Mouse (Mus musculus) thymus, adult 2 months (tissue): ENCODE data around the gene Lrp10. TPM values are rescaled to one million over a fixed set of nuclear protein-coding genes. Genes with fewer than 3 reads are reported as not detected.

Experiments used
- DNase-seq: peaks from one replicate; pipeline ENCODE4 v3.0.0; 2021
- H3K27ac ChIP-seq: fragments of 200-500 bp; 2 replicates; pipeline ENCODE4 v1.5.1; 2012; ENCODE audit warnings: low read length, control low read depth; ENCODE audit not compliant: control insufficient read depth, insufficient read depth
- H3K27me3 ChIP-seq: fragments of 200-500 bp; 2 replicates; pipeline ENCODE4 v1.6.1; 2012; ENCODE audit warnings: mild to moderate bottlenecking, low read length, moderate library complexity, mixed read lengths; ENCODE audit not compliant: control insufficient read depth, insufficient read depth
- H3K36me3 ChIP-seq: fragments of 200-500 bp; 2 replicates; pipeline ENCODE4 v1.6.1; 2012; ENCODE audit warnings: mild to moderate bottlenecking, low read length, moderate library complexity; ENCODE audit not compliant: control insufficient read depth, insufficient read depth
- H3K4me1 ChIP-seq: fragments of 200-500 bp; replicated peaks from 2 replicates; pipeline ENCODE4 v1.6.1; 2012; ENCODE audit warnings: low read length; ENCODE audit not compliant: control insufficient read depth, insufficient read depth
- H3K4me3 ChIP-seq: fragments of 200-500 bp; 2 replicates; pipeline ENCODE4 v1.5.1; 2012; ENCODE audit warnings: mild to moderate bottlenecking, low read length, control low read depth, moderate library complexity; ENCODE audit not compliant: control insufficient read depth, insufficient read depth
- CTCF ChIP-seq: fragments of 200-500 bp; IDR thresholded peaks from 2 replicates; pipeline ENCODE4 v1.5.1; 2012; ENCODE audit warnings: mild to moderate bottlenecking, control low read depth, low read length, moderate library complexity, borderline replicate concordance; ENCODE audit not compliant: control insufficient read depth, poor library complexity, insufficient read depth; ENCODE audit errors: extremely low read depth
- POLR2A ChIP-seq: fragments of 200-500 bp; IDR thresholded peaks from 2 replicates; pipeline ENCODE4 v1.6.1; 2012; ENCODE audit warnings: mild to moderate bottlenecking, low read length, control low read depth, moderate library complexity; ENCODE audit not compliant: control insufficient read depth, poor library complexity, insufficient read depth; ENCODE audit errors: extremely low read depth
- WGBS: fragments of 180-500 bp; shearing (Covaris S2); methylation state at CpG from one replicate; pipeline ENCODE4 v1.1.7; 2018; 5-methylcytosine and 5-hydroxymethylcytosine counted together
- polyA plus RNA-seq: library from polyadenylated mRNA; depleted of rRNA; stranded (reverse); fragments of >200 nt; gene quantifications from 2 replicates; pipeline ENCODE4 v1.2.3, GENCODE M21; 2012

Lrp10 gene
- polyA plus RNA-seq, 1 experiment, result 308 TPM

DNA sequence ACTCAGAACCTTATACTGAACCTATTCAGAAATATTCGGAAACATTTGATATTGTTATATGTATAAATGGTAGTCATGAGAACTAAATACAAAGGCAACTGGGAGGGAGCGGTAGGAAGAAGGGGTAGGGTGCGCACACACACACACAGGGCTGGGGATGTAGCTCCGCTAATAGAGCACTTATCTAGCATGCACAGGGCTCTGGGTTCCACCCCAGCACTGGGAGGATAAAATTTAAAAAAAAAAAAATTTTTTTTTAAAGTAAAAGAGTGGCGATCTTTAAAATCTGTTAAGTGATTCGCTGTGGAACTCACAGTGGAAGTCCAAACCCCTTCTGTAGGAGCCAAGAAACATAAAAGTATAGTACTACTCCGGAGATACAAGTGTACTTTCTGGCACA, 22.0 kb downstream of the Lrp10 start:
- H3K36me3 ChIP-seq, result no peaks in the 10 kb centered on the region
- no peak overlapping the region for H3K27ac ChIP-seq
- TF ChIP-seq CTCF (no peak), POLR2A (no peak)
- 97% methylated on average over 7 of the region's 7 CpGs for WGBS
- no peaks in the 10 kb centered on the region for H3K27me3 ChIP-seq
- H3K4me1 ChIP-seq, result peaks cover 10% of the 10 kb centered on the region
- DNase-seq, result no peak
- H3K4me3 ChIP-seq, result no peak overlapping the region

DNA sequence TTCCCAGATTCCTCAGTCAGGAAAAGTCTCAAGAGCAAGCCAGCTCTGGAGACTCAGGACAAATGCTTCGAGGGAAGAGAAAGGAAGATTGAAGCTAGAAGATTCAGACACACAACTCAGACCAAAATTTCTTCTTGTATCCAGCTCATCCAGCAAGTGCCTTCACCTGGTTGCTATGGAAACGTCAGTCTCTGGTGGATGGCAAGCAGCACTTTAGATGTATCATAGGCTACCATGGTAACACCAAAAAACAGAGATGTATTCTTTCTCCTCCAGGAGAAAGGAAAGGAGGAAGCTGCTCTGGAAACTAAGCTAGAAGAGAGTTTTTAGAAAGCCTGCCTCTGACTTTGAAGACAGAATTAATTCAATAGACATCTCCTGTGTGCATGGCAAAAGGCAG, 23.8 kb downstream of the Lrp10 start:
- no peak for DNase-seq
- H3K36me3 ChIP-seq, result no peaks in the 10 kb centered on the region
- H3K27me3 ChIP-seq, result no peaks in the 10 kb centered on the region
- no peak overlapping the region for H3K27ac ChIP-seq
- 76% methylated on average over 2 of the region's 2 CpGs for WGBS
- peaks cover 3% of the 10 kb centered on the region for H3K4me1 ChIP-seq
- no peak overlapping the region for H3K4me3 ChIP-seq
- TF ChIP-seq CTCF, result no peak
- no peak for TF ChIP-seq POLR2A

DNA sequence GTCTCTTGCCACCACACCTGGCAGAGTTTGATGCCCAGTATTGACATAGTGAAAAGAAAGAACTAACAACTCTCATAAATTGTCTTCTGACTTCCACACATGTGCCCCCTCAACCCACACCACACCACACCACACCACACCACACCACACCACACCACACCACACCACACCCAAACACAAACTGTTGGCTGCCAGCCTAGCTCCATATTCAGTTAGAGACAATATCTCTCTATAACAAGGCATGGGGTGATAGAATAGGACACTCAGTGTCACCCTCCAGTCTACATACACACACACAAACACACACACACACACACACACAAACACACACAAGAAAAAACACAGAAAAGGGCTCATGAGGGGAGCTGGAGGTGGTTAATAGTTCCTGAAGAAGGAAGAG, 24.4 kb downstream of the Lrp10 start:
- H3K4me3 ChIP-seq, result no peak overlapping the region
- H3K4me1 ChIP-seq, result peaks cover 3% of the 10 kb centered on the region
- H3K27ac ChIP-seq, result no peak overlapping the region
- H3K36me3 ChIP-seq, result no peaks in the 10 kb centered on the region
- TF ChIP-seq CTCF, result no peak
- no peak for TF ChIP-seq POLR2A
- no peak for DNase-seq
- H3K27me3 ChIP-seq, result no peaks in the 10 kb centered on the region

DNA sequence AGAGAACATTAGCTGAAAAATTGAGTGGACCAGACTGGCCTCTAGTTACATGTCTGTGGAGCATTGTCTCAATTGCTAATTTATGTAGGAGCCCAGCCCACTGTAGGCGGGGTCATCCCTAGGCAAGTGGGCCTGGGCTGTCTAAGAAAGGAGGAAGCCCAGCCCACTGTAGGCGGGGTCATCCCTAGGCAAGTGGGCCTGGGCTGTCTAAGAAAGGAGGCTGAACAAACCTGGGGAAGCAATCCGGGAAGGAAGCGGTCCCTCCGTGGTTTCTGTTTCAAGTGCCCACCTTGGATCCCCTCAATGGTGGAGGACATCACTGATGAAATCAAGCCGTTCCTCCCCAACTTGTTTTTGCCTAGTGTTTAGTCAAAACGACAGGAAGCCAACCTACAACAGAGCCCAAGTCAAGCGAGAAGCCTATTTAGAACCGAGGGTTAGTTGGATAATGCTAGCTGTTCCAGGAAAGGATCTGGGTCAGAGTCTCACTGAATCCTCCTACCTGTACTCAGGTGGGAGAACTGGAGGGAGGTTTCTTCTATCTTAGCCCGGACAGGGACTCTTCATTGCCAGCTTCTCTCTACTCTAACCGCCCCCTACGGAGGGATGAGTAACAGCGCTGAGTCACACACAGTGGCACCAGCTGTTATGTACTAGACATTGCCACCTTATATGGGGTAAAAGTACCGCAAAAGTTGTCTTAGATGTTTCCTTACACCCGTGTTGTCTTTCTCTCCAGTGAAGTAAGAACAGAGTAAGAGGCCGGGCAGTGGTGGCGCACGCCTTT, 28.6 kb downstream of the Lrp10 start:
- Histone ChIP-seq H3K4me1 (peaks cover 3% of the 10 kb centered on the region), H3K27me3 (no peaks in the 10 kb centered on the region), H3K4me3 (no peak overlapping the region), H3K36me3 (no peaks in the 10 kb centered on the region), H3K27ac (peak overlapping the region; percentile 28)
- WGBS, result 62% methylated on average over 18 of the region's 18 CpGs
- TF ChIP-seq CTCF, result no peak
- TF ChIP-seq POLR2A, result no peak
- peak; percentile 23 for DNase-seq

DNA sequence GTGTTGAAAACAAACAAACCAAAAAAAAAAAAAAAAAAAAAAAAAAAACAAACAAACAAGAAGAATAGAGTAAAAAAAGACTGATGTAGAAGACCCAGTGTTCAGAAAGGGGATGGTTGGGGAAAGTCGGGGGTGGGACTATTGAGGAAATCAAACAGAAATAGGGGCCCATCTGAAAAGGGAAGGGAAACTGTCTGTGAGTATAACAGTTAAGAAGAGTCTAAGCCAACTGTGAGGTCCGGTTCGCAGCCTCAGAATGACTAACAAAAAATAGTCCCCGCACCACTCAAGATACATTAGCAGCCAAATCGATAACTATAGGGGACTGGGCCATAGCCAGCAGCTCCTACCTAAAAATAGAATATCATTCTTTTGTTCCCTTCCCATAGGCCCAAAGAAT, 29.3 kb downstream of the Lrp10 start:
- WGBS, result 73% methylated on average over 5 of the region's 5 CpGs
- Histone ChIP-seq H3K27me3 (no peaks in the 10 kb centered on the region), H3K36me3 (no peaks in the 10 kb centered on the region), H3K4me1 (peaks cover 3% of the 10 kb centered on the region), H3K4me3 (no peak overlapping the region), H3K27ac (no peak overlapping the region)
- no peak for DNase-seq
- TF ChIP-seq CTCF (no peak), POLR2A (no peak)

DNA sequence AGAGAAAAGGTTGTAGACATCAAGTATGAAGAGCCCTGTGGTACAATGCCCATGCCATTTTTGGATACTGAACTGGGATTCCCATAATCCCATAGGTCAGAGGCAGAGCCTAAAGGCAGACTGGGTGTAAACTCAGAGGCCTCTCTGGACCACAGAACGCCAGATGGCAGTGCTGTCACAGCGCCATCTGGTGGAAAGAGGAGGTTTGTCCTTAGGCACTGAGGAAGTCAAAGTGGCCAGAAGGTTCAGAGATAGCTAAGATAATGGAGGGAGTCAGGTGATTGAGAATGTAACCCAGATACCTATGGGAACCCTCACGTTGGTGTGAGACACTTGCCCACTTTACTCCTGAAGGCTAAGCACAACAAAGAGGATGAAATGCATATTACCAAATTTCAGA, 30.3 kb downstream of the Lrp10 start:
- Histone ChIP-seq H3K36me3 (no peaks in the 10 kb centered on the region), H3K27ac (no peak overlapping the region), H3K4me3 (no peak overlapping the region), H3K27me3 (no peaks in the 10 kb centered on the region), H3K4me1 (peaks cover 5% of the 10 kb centered on the region)
- TF ChIP-seq POLR2A (no peak), CTCF (peak; percentile 54; the same call in 1 of the 2 replicates)
- 1% methylated on average over 3 of the region's 3 CpGs for WGBS
- DNase-seq, result peak; percentile 71
